Mouse (Mus musculus) myocyte (in vitro differentiated cells): ENCODE data around the gene Gm20671.

Experiments used
- CEBPB ChIP-seq: IDR thresholded peaks from 2 replicates; pipeline ENCODE4 v1.6.1; 2011; ENCODE audit warnings: mild to moderate bottlenecking, moderate library complexity; ENCODE audit not compliant: poor library complexity, insufficient read depth, severe bottlenecking
- E2F4 ChIP-seq: IDR thresholded peaks from one replicate; pipeline ENCODE4 v1.6.1; 2011; ENCODE audit warnings: mild to moderate bottlenecking, control low read depth, moderate library complexity; ENCODE audit not compliant: insufficient read depth
- MAX ChIP-seq: IDR thresholded peaks from one replicate; pipeline ENCODE4 v1.6.1; 2011; ENCODE audit warnings: low read depth, mild to moderate bottlenecking, control low read depth
- MYOD1 ChIP-seq, 3 experiments: IDR thresholded peaks; one replicate each; pipeline ENCODE4 v1.6.1; 2011; ENCODE audit warnings: control low read depth in 2 of 3, low read depth in 2 of 3, mild to moderate bottlenecking in 2 of 3, moderate library complexity in 1 of 3; ENCODE audit not compliant: insufficient read length in 2 of 3, control insufficient read depth in 1 of 3
- POLR2A ChIP-seq: IDR thresholded peaks from one replicate; pipeline ENCODE4 v1.6.1; 2011; ENCODE audit warnings: low read depth, mild to moderate bottlenecking, control low read depth, moderate library complexity; ENCODE audit not compliant: insufficient read length
- POLR2AphosphoS2 ChIP-seq: IDR thresholded peaks from one replicate; pipeline ENCODE4 v1.6.1; 2011; ENCODE audit warnings: low read depth, control low read depth; ENCODE audit not compliant: insufficient read length
- SRF ChIP-seq: IDR thresholded peaks from one replicate; pipeline ENCODE4 v1.6.1; 2011; ENCODE audit warnings: low read depth; ENCODE audit not compliant: control insufficient read depth, insufficient read length
- USF1 ChIP-seq: IDR thresholded peaks from one replicate; pipeline ENCODE4 v1.6.1; 2011; ENCODE audit warnings: low read depth, mild to moderate bottlenecking, control low read depth, moderate library complexity

- TF ChIP-seq SRF = no peak
- TF ChIP-seq MAX = no peak
- TF ChIP-seq E2F4 = no peak
- no peak for TF ChIP-seq USF1
- TF ChIP-seq POLR2A = no peak
- TF ChIP-seq CEBPB = no peak
- no peak for TF ChIP-seq MYOD1 (IDR thresholded peaks at IDR 0.05; ENCODE audit: control insufficient read depth in 1 of 3, insufficient read length in 2 of 3, low read depth in 2 of 3)
- TF ChIP-seq POLR2AphosphoS2 = no peak
Observed at GRCm38 (mm10) chr5:32834497-32834896, 7.6 kb upstream of the Gm20671 start.
